Mouse (Mus musculus) granulocyte monocyte progenitor cell, adult 5-6 weeks (primary cell): ENCODE measurements around the gene Ubtf. TPM values are rescaled to one million over a fixed set of nuclear protein-coding genes. Genes with fewer than 3 reads are reported as not detected.

Experiments
- ATAC-seq: replicated peaks from 2 replicates; pipeline ENCODE4 v1.8.0; 2016; ENCODE audit warnings: mild to moderate bottlenecking, moderate TSS enrichment, inconsistent platforms; ENCODE audit not compliant: poor library complexity, severe bottlenecking
- total RNA-seq, 2 experiments: library from RNA; stranded (forward) in 1 of 2; stranded (reverse) in 1 of 2; fragments of 200-712, 200-1000 nt in 1 of 2; fragments of >200 nt in 1 of 2; fragmentation: Nextera tagmentation in 1 of 2; gene quantifications; 2 replicates each; pipeline ENCODE4 v1.2.3; 2014 to 2017

Ubtf gene
- total RNA-seq, 2 experiments from 2014 or later, result 56.3 to 164 TPM

DNA sequence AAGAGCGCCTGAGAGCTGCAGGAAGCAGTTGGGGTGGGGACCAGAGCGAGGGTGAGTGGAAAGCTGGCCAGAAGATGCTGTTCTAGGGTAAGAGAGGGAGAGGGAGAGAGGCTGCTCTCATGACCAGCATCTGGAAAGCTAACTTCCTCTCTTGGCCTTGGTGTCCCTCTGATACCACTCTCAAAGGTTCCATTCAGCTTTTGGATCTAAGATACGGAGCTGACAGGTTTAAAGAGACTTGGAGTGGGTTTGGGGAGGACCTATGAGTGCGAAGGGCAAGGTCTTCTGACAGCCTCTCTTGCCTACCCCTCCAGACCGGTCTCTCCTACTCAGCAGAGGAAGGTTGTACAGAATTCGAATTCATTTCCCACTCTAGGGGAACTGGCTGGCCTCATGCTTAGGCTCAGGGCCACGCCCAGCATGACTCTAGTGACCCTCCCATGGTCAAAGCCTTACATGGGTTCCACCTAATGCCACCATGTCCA, 28.6 kb upstream of the Ubtf start:
- no peak for ATAC-seq

DNA sequence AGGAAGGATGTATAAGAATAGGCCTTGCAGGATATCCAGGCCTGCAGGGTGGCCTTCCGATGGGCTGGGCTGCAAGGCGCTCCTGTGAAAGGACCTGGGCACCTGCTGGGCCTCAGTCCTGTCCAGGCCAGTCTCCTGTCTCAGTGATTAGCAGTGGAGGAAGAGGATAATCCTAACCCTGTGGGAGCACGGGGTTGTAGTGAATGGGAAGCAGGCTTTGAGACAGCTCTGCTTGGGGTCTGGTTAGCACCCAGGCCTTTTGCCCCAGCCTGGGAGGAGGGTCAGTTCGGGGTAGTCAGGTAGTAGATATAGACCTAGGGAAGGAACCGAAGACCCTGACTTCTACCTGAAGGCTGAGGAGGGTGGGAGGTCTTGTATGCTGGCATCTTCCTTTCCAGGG, 28.1 kb upstream of the Ubtf start:
- no peak for ATAC-seq

DNA sequence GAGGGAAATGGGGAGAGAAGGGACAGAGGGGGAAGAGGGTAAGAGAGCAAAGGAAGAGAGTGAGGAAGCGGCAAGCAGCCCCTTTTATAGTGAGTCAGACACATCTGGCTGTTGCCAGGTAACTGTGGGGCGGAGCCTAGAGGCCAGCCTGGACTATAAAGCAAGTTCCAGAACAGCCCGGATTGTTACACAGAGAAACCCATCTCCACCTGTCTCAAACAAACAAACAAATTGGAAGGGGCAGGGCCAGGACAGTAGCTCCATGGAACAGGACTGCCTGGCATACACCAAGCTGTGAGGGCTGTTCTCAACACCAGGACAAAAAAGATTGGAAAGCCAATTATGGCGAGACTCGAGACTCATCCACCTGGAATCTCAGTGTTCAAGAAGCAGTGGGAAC, 27.4 kb upstream of the Ubtf start:
- no peak for ATAC-seq

DNA sequence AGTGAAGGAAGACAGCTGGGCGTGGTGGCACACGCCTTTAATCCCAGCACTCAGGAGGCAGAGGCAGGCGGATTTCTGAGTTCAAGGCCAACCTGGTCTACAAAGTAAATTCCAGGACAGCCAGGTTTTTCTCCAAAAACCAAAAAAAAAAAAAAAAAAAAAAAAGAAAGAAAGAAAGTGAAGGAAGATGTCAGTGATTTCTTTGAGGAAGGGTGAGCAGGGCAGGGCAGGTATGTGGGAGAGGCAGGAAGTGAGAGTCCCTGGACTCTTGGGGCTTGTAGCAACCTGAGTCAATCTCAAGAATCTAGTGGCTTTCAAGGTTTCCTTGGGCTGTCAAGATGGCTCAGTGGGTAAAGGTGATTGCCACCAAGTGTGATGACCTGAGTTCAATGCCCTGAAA, 24.9 kb upstream of the Ubtf start:
- no peak for ATAC-seq

DNA sequence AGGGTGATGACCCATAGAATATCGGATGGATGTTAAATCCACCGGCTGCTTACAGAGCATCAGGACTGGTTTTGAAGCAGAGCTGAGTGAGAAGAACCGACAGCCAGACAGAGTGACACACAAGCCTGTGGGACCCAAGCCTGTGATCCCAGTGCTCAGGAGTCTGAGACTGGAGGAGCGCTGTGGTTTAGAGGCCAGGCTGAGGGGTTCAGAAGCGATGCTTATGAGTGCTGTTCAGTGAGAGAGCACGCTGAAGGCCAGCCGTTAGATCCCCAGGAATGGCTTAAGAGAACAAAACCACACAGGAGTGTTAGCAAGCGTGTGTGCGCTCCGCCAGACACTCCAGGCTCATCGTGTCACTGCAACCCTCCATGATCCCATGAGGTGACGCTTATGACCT, 23.2 kb upstream of the Ubtf start:
- ATAC-seq, result no peak

DNA sequence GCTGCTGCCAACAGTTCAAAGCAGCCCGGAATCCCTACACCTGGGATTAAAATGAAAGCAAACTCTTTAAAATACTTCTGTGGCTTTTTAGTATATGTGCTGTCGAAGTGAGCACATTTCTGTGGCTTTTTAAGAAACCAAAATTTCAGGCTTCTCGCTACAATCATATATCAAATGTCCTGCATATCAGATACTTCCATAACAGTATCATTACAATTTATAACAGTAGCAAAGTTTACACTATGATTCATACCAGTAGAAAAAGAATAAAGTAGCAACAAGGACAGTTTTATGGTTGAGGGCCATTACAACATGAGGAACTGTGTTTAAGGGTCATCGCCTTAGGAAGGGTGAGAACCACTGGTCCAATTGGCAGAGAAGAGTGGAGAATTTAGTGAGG, 21.6 kb upstream of the Ubtf start:
- no peak for ATAC-seq

DNA sequence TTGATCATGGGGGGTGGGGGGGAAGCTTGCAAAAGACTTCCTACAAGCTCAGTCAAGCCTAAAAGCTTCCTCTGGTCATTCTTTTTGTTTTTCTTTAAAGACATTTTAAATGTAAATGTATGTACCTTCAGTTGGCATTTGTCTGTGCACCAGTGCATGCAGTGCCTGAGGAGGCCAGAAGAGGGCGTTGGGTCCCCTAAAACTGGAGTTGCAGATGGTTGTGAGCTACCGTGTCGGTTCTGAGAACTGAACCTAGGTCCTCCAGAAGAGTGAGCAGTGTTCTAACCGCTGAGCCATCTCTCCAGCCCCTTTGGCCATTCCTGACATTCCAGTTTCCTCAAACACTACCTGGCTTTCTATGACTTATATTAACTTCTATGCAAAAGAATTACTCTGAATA, 20.1 kb upstream of the Ubtf start:
- ATAC-seq, result no peak

DNA sequence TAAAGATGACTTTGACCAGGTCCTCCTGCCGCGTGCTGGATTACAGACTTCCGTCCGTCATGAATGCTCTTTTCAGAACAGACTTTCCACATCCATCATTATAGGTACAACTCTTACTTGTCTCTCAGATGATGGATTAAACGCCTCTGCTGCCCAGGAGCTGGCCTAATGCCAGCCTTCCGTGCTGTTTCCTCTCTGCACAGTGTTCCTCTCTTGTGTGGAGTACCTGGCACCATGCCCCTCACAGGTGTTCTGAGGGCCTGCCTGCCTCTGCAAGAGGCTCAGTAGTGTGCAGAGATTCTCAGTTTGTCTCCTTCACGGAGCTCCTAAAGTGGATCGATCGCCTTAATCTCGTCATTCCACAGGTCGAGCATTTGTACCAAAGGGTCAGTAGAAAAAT, 19.7 kb upstream of the Ubtf start:
- ATAC-seq, result no peak

DNA sequence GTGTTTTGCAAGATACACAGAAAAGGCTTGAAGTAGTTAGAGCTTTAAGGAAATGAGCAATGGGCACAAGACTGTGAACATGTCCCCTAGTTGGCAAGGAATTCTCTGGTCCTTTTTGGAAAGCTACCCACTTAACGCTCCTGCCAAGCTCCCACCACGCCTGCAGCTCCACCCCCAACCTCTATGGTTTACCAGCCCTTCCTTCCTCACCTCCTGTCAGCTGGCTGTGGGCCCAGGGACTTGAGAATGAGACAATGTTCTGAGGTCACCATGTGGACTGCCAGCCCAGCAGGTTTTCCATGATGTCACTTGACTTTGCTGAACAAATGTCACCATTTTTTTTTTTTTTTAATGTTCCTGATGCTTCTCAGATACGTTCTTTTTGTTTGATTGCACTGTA, 19.0 kb upstream of the Ubtf start:
- ATAC-seq, result peak; percentile 59

DNA sequence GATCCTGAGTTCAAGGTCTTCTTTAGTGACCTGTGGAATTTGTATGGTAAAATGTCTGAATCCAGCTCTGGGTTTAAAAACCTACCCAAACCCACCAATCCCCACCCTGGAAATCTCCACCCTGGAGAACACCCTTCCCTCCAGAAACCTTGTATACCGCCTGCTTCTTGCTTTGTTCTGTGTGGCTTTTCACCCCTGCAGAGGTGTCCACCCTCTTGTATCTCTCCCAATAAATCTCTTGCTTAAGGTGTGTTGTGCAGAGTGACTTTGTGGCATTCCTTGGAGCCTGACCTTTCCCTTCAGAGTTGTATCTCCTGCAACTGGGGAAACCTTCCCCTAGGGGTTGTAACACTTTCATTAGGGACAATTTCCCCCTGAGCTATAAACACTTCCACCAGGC, 18.4 kb upstream of the Ubtf start:
- ATAC-seq, result no peak

DNA sequence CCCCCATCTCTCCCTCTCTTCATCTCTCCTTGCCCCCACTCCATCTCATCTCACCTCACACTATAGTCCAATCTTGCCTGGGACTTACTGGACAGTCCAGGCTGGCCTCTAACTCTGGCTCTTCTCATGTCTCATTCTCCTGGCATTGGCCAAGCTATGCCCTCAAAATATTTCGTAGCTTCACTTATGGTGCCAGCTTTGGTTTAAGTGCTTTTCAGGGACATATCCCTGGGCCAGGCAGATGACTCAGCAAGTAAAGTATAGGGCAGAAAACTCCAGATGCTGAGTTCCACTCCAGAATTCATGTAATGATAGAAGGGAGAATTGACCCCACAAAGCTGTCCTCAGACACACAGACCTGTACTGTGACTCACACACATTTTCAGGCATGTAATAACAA, 16.6 kb upstream of the Ubtf start:
- ATAC-seq, result no peak

DNA sequence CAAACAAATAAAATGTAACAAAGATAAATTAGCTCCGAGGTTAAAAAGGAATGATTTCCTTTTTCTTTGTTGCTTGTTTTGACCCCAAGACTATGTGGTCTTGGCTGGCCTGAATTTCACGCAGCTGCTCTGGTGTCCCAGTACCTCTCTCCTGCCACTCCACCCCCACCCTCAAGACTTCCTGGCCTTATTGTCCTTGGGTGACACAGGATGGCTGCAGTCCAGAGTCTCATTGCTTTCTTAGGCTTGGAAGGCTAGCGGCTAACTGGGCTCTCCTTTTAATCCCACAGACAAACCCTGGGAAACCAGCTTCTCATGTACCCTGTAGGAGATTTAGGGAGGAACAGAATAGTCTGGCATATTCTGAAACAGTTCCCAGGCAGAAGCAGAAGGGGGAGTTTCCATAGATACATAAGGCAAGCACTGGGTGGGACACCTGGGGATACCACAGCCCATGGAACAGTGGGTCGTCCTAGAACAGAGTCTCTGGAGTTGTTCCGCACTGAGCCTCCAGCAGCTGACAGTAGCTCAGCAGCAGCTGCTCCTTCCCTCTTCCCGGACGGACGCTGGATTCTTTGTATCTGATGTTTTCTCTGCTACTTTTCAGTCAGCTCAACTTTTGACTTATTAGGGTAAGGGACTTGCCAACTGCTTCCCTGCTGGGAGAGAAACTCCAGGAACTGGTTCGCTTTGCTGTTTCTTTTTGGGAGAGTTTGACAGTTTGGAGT, 15.6 kb upstream of the Ubtf start:
- no peak for ATAC-seq

DNA sequence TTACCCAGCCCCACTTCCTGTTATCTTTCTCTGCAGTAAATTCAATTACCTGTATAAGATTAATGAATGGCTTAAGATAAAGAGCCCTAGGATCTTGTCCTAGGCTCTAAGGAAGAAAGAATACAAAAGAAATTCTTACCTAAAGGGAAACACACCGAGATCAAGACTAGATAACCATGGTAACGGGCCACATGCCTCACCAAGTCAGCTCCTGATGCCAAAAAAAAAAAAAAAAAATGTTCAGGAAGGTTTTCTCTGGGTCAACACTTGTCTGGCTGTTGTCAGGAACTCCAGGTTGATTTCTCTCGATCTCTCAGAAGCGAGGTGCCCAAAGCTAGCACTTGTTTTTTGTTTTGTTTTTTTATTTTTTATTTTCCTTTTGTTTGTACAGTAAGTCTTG, 14.5 kb upstream of the Ubtf start:
- ATAC-seq, result no peak

DNA sequence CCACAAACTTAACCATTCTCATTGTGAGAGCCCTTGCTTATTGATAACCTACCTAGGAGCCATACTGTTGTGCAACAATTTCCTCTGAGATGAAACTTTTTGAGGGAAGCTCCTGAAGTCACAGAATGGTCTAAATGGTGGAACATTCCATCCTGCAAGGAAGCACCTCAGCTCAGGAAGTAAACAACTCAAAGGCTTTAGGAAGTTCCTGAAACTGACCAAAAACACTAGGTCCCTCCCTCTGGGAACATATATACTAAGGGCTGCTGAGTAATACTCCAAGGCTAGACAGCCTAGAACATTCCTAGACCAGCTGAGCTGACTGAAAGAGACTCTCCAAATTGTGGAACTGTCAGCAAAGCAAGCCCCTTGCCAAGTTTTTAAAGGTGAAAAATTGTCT, 13.5 kb upstream of the Ubtf start:
- ATAC-seq, result no peak

DNA sequence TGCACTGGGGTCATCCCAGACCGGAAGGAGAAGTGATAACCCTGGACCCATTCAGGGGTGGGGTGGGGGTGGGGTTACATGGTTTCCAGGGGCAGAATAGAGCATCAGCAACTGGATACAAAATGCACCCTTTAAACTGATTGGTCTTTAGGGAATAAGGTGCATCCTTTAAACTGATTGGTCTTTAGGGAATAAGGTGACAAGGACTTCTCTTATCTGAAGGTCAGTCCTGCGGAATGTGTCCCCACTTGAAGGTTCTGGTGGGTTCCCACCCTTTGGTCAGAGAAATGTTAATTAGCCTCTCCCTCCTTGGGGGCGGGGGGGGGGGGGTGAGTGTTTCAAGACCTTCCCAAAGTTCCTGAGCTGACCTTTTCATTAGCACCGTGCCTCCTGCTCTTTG, 12.3 kb upstream of the Ubtf start:
- ATAC-seq, result no peak

DNA sequence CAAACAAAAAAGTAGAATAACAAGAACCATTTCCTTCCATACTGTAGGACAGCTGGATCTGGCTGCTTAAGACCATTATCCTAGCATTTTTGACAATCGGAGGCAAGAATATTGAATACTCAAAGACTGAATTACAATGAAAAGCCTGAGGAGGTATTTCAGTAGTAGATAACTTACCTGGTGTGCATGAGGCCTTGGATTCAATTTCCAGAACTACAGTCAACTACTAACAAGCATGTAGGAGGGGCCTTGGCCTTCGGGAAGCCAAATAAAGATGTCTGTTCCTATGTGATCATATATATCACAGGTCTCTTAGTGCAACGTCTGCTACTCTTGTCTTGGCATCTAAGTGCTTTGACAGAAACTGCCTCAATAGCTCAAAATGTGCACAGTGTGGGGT, 10.5 kb upstream of the Ubtf start:
- ATAC-seq, result no peak

DNA sequence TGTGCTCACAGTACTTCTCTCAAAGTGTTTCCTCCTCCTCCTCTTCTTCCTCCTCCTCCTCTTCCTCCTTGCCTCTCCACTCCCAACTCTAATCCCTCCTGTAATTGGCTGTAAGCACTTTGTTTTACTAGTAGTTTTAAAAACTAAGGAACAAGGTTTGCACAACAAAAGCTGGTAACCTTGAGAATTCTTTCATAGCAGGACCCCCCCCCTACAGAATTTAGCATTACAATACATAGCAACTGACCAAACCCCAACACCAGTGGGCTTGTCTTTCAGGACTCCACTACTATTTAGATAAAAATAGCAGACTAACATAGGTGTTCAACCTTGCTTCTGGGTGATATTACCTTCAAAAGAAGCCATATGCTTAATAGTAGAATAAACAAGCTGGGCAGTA, 10.0 kb upstream of the Ubtf start:
- ATAC-seq, result no peak

DNA sequence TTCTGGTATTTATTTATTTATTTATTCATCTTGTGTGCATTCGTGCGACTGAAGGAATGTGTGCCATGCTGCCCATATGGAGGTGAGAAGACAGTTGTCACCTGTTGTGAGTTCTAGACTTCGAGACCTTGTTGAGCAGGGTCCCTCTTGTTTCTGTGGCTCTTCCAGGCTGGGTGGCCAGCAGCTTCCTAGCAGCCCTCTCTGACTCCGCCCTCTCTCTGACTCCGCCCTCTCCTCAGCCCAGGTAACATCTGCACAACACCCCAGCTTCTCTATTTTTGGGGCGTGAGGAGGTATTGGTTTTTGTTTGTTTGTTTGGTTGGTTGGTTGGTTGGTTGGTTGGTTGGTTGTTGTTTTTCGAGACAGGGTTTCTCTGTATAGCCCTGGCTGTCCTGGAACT, 8.3 kb upstream of the Ubtf start:
- ATAC-seq, result no peak

DNA sequence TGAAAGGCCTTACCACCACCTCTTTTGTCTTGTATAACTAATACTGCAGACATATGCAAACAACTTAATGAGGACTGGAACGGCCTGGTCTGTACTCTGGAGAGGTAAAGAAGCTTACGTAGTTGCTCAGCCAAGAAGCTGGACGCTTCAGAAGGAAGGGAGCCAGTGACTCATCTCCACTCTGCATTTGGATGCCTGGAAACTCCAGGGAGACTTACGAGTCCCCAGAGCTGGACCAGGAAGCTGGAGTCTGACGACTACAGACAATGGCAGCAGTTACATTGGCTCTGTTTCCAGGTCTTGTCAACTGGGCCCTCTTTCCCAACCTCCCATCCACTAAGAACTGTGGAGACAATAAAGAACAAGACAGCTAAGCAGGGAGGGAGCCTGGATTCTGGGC, 7.7 kb upstream of the Ubtf start:
- ATAC-seq, result no peak

DNA sequence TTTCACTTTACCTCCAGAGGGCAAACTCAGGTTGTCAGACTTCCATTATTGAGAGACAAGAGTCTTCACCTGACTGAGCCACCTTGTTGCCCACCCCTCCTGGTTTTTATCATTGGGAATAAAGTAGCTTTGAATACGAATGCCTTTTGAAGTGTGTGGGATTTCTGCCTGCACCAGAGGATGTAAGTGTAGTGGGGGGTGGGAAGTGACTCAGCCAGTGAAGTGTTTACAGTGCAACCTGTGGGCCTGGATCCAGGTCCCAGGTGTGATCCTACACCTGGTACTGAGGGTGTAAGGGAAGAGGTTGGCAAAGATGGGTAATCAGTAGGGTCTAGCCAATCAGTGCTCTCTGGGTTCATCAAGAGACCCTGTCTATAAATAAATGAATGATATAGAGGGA, 4.0 kb upstream of the Ubtf start:
- ATAC-seq, result no peak

DNA sequence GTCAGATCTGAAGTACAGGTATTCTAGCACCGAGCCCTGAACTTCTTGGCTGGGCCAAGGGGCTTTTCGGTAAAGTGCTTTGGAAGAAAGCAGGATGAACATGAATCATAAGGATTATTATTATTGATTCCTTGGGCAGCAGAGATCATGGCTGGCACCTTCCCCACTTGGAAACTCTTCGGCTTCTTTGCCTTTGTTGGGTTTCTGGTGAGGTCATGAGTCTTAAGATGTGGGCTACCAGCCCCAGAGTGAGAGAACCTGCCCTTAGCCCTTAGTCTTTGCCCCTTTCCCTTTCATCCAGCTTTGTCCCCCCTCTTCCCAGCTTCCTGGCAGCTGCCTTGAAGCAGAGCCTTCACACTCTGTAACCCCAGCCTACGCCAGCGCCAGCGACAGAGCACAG, 2.4 kb upstream of the Ubtf start:
- ATAC-seq, result no peak

DNA sequence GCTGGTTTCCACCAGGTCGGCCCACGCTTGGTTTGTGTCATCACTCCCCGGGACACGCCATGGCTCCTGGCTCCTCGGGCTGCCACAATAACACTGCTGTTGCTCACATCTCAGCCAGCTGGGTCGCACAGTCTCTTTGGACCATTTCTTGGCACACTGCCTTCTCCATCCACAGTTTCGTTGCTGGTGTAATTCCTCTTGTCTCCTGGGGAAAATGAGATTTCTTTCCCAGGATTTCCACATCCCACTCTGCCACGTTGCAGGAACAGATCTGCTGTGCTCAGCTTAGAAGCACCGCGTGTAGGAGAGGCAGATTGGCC, 1.1 kb upstream of the Ubtf start:
- no peak for ATAC-seq
